Mouse (Mus musculus) intestine, embryonic 14.5 days (tissue): Measurements from ENCODE around the gene Sipa1l3. TPM values are rescaled to one million over a fixed set of nuclear protein-coding genes. Genes with fewer than 3 reads are reported as not detected.
A peak's percentile ranks its signal among the peaks of the same experiment; 100 is the strongest.

ENCODE experiments used
- ATAC-seq: fragments of 200-750 bp; cut with Nextera tagmentation; replicated peaks from 2 replicates; pipeline ENCODE4 v1.8.0; 2017; ENCODE audit warnings: low read depth, moderate number of reproducible peaks, moderate TSS enrichment, moderate library complexity; ENCODE audit not compliant: low FRiP score, low TSS enrichment
- DNase-seq: peaks from one replicate; pipeline ENCODE4 v3.0.0-alpha.2; 2018; ENCODE audit warnings: low spot score
- H3K27ac ChIP-seq: fragments of 300-500 bp; sonication (generic); 2 replicates; pipeline ENCODE4 v1.5.1; 2014; ENCODE audit warnings: low read depth, mild to moderate bottlenecking, control low read depth
- H3K27me3 ChIP-seq: fragments of 300-500 bp; sonication (generic); replicated peaks from 2 replicates; pipeline ENCODE4 v1.6.1; 2014; ENCODE audit warnings: low read length, control low read depth; ENCODE audit not compliant: control insufficient read depth, insufficient read depth
- H3K36me3 ChIP-seq: fragments of 300-500 bp; sonication (generic); 2 replicates; pipeline ENCODE4 v1.6.1; 2014; ENCODE audit warnings: low read length, control low read depth; ENCODE audit not compliant: control insufficient read depth, insufficient read depth
- H3K4me1 ChIP-seq: fragments of 300-500 bp; sonication (generic); replicated peaks from 2 replicates; pipeline ENCODE4 v1.6.1; 2014; ENCODE audit warnings: low read length, control low read depth, mixed read lengths; ENCODE audit not compliant: control insufficient read depth, insufficient read depth
- H3K4me2 ChIP-seq: fragments of 300-500 bp; sonication (generic); 2 replicates; pipeline ENCODE4 v1.6.1; 2014; ENCODE audit warnings: low read length
- H3K4me3 ChIP-seq: fragments of 300-500 bp; sonication (generic); 2 replicates; pipeline ENCODE4 v1.5.1; 2014; ENCODE audit warnings: low read depth, low read length, control low read depth, mixed read lengths
- H3K9ac ChIP-seq: fragments of 300-500 bp; sonication (generic); 2 replicates; pipeline ENCODE4 v1.6.1; 2014; ENCODE audit warnings: mild to moderate bottlenecking, low read length
- H3K9me3 ChIP-seq: fragments of 300-500 bp; sonication (generic); 2 replicates; pipeline ENCODE4 v1.6.1; 2016; ENCODE audit warnings: low read length, control low read depth; ENCODE audit not compliant: control insufficient read depth
- WGBS: fragments of 180-500 bp; shearing (Covaris S2); extraction: QIAGEN DNeasy Blood & Tissue Kit; methylation state at CpG from one replicate; pipeline ENCODE4 v1.1.7; 2014; 5-methylcytosine and 5-hydroxymethylcytosine counted together
- polyA plus RNA-seq: library from polyadenylated mRNA; unstranded; fragments of >200 nt; fragmentation: Nextera tagmentation; extraction: Ambion mirVana; gene quantifications from 2 replicates; pipeline ENCODE4 v1.2.1, GENCODE M21; 2014

Gene Sipa1l3
- polyA plus RNA-seq, 1 experiment from 2014 or later: 22.5 TPM

- 84% methylated on average over 7 of the region's 7 CpGs for WGBS
These were observed 231.0 kb downstream of the Sipa1l3 start for GRCm38 (mm10) chr7:29287481-29287880.

GRCm38 (mm10) chr7:29284523-29284922 lies 233.9 kb downstream of the Sipa1l3 start:
- H3K9ac ChIP-seq: no peak overlapping the region
- ATAC-seq (no peak), DNase-seq (no peak)
- no peaks in the 10 kb centered on the region for H3K9me3 ChIP-seq
- no peak overlapping the region for H3K4me2 ChIP-seq
- no peak overlapping the region for H3K4me3 ChIP-seq
- H3K27ac ChIP-seq: no peak overlapping the region
- peaks cover 14% of the 10 kb centered on the region; the same call in 1 of the 2 replicates for H3K4me1 ChIP-seq
- WGBS: 82% methylated on average over 6 of the region's 6 CpGs
- H3K36me3 ChIP-seq: no peaks in the 10 kb centered on the region
- peaks cover 8% of the 10 kb centered on the region for H3K27me3 ChIP-seq

More at GRCm38 (mm10) chr7:29287481-29287880, 231.0 kb downstream of the Sipa1l3 start:
- Histone ChIP-seq H3K27ac (no peak overlapping the region), H3K4me3 (no peak overlapping the region), H3K4me2 (no peak overlapping the region), H3K4me1 (peaks cover 27% of the 10 kb centered on the region), H3K36me3 (no peaks in the 10 kb centered on the region), H3K9me3 (no peaks in the 10 kb centered on the region), H3K27me3 (0 out of 2 replicates have a peak, but pooled peaks cover 3% of the 10 kb centered on the region), H3K9ac (no peak overlapping the region)
- DNase-seq: no peak
- no peak for ATAC-seq

- no peak overlapping the region for H3K9ac ChIP-seq
- H3K36me3 ChIP-seq: no peaks in the 10 kb centered on the region
- ATAC-seq: no peak
- H3K4me2 ChIP-seq: no peak overlapping the region
- peaks cover 13% of the 10 kb centered on the region; the same call in 1 of the 2 replicates for H3K4me1 ChIP-seq
- no peaks in the 10 kb centered on the region for H3K9me3 ChIP-seq
- WGBS: 79% methylated on average over 4 of the region's 4 CpGs
- DNase-seq: no peak
- H3K27ac ChIP-seq: no peak overlapping the region
- H3K27me3 ChIP-seq: peaks cover 8% of the 10 kb centered on the region
- no peak overlapping the region for H3K4me3 ChIP-seq
These were observed 234.6 kb downstream of the Sipa1l3 start for GRCm38 (mm10) chr7:29283876-29284275.

GRCm38 (mm10) chr7:29282074-29282554 lies 236.3 kb downstream of the Sipa1l3 start:
- peak overlapping the region; percentile 66; the same call in 1 of the 2 replicates for H3K27ac ChIP-seq
- 8% methylated on average over 21 of the region's 21 CpGs for WGBS
- no peaks in the 10 kb centered on the region for H3K9me3 ChIP-seq
- peak overlapping the region; percentile 65 for H3K9ac ChIP-seq
- H3K36me3 ChIP-seq: no peaks in the 10 kb centered on the region
- peaks cover 8% of the 10 kb centered on the region; the same call in 1 of the 2 replicates for H3K4me1 ChIP-seq
- ATAC-seq (peak; percentile 37), DNase-seq (peak; percentile 66)
- peak overlapping the region; percentile 88 for H3K4me2 ChIP-seq
- H3K27me3 ChIP-seq: peaks cover 8% of the 10 kb centered on the region
- H3K4me3 ChIP-seq: peak overlapping the region; percentile 53

GRCm38 (mm10) chr7:29281201-29282073 lies 237.0 kb downstream of the Sipa1l3 start, which contains the start of gene Spint2:
TSS of gene Spint2 (minus strand) at chr7:29281912.
- H3K27me3 ChIP-seq: peaks cover 8% of the 10 kb centered on the region
- DNase-seq (peak; percentile 91), ATAC-seq (peak; percentile 91)
- H3K27ac ChIP-seq: peak within 1 kb of the TSS; percentile 66
- H3K4me2 ChIP-seq: peak within 1 kb of the TSS; percentile 88
- H3K9ac ChIP-seq: peak within 1 kb of the TSS; percentile 65
- peak within 1 kb of the TSS; percentile 53 for H3K4me3 ChIP-seq
- no peaks in the 10 kb centered on the region for H3K36me3 ChIP-seq
- H3K4me1 ChIP-seq: peaks cover 8% of the 10 kb centered on the region; the same call in 1 of the 2 replicates
- WGBS: under 1% methylated on average over 80 of the region's 80 CpGs
- no peaks in the 10 kb centered on the region for H3K9me3 ChIP-seq

GRCm38 (mm10) chr7:29280801-29281200 lies 237.6 kb downstream of the Sipa1l3 start:
- H3K27me3 ChIP-seq: peaks cover 8% of the 10 kb centered on the region
- no peaks in the 10 kb centered on the region for H3K36me3 ChIP-seq
- no peaks in the 10 kb centered on the region for H3K9me3 ChIP-seq
- H3K4me1 ChIP-seq: peaks cover 8% of the 10 kb centered on the region; the same call in 1 of the 2 replicates
- peak overlapping the region; percentile 53 for H3K4me3 ChIP-seq
- DNase-seq (no peak), ATAC-seq (no peak)
- H3K4me2 ChIP-seq: peak overlapping the region; percentile 88
- WGBS: 11% methylated on average over 13 of the region's 13 CpGs
- H3K27ac ChIP-seq: peak overlapping the region; percentile 34; the same call in 1 of the 2 replicates
- H3K9ac ChIP-seq: peak overlapping the region; percentile 65

GRCm38 (mm10) chr7:29279924-29280323 lies 238.5 kb downstream of the Sipa1l3 start:
- Histone ChIP-seq H3K27me3 (peaks cover 8% of the 10 kb centered on the region), H3K27ac (peak overlapping the region; percentile 39; the same call in 1 of the 2 replicates), H3K36me3 (no peaks in the 10 kb centered on the region), H3K9ac (no peak overlapping the region; the same call in 1 of the 2 replicates), H3K4me3 (peak overlapping the region; percentile 53), H3K9me3 (no peaks in the 10 kb centered on the region), H3K4me2 (peak overlapping the region; percentile 88), H3K4me1 (peaks cover 8% of the 10 kb centered on the region; the same call in 1 of the 2 replicates)
- DNase-seq (peak; percentile 68), ATAC-seq (no peak)
- WGBS: 18% methylated on average over 8 of the region's 8 CpGs

- no peak for DNase-seq
- Histone ChIP-seq H3K4me1 (peaks cover 8% of the 10 kb centered on the region; the same call in 1 of the 2 replicates), H3K9ac (no peak overlapping the region), H3K4me3 (0 out of 2 replicates have a peak overlapping the region, but pooled peaks have one; percentile 53), H3K27ac (peak overlapping the region; percentile 39; the same call in 1 of the 2 replicates), H3K9me3 (no peaks in the 10 kb centered on the region), H3K36me3 (no peaks in the 10 kb centered on the region), H3K4me2 (peak overlapping the region; percentile 88), H3K27me3 (peaks cover 8% of the 10 kb centered on the region)
- ATAC-seq: no peak
These were observed 239.2 kb downstream of the Sipa1l3 start for GRCm38 (mm10) chr7:29279261-29279660.
